Mouse (Mus musculus) neural tube, embryonic 12.5 days (tissue): Measurements from ENCODE around the gene Pnkd. TPM values are rescaled to one million over a fixed set of nuclear protein-coding genes. Genes with fewer than 3 reads are reported as not detected.
A peak's percentile ranks its signal among the peaks of the same experiment; 100 is the strongest.

Experiments used
- ATAC-seq: fragments of 200-750 bp; cut with Nextera tagmentation; 2 replicates; pipeline ENCODE4 v1.8.0; 2017; ENCODE audit warnings: low read depth, mild to moderate bottlenecking, moderate TSS enrichment, moderate library complexity; ENCODE audit not compliant: low FRiP score
- H3K27ac ChIP-seq: fragments of 300-500 bp; sonication (generic); 2 replicates; pipeline ENCODE4 v1.5.1; 2016
- H3K27me3 ChIP-seq: fragments of 300-500 bp; sonication (generic); replicated peaks from 2 replicates; pipeline ENCODE4 v1.6.1; 2016; ENCODE audit warnings: mild to moderate bottlenecking
- H3K36me3 ChIP-seq: fragments of 300-500 bp; sonication (generic); 2 replicates; pipeline ENCODE4 v1.6.1; 2016; ENCODE audit warnings: mild to moderate bottlenecking
- H3K4me1 ChIP-seq: fragments of 300-500 bp; sonication (generic); 2 replicates; pipeline ENCODE4 v1.6.1; 2016
- H3K4me2 ChIP-seq: fragments of 300-500 bp; sonication (generic); replicated peaks from 2 replicates; pipeline ENCODE4 v1.6.1; 2016; ENCODE audit warnings: mild to moderate bottlenecking
- H3K4me3 ChIP-seq: fragments of 300-500 bp; sonication (generic); 2 replicates; pipeline ENCODE4 v1.5.1; 2016
- H3K9ac ChIP-seq: fragments of 300-500 bp; sonication (generic); 2 replicates; pipeline ENCODE4 v1.6.1; 2016; ENCODE audit warnings: mild to moderate bottlenecking
- H3K9me3 ChIP-seq: fragments of 300-500 bp; sonication (generic); 2 replicates; pipeline ENCODE4 v1.6.1; 2016; ENCODE audit warnings: mild to moderate bottlenecking
- WGBS: fragments of 180-500 bp; shearing (Covaris S2); methylation state at CpG from one replicate; pipeline ENCODE4 v1.1.7; 2016; 5-methylcytosine and 5-hydroxymethylcytosine counted together
- microRNA counts: library from miRNA; unstranded; fragments of <30 nt; microRNA quantifications from one replicate; lab custom pipeline; 2017
- microRNA-seq: library from miRNA; unstranded; fragments of <30 nt; microRNA quantifications from one replicate; pipeline ENCODE4, GENCODE M21; 2017
- polyA plus RNA-seq: library from polyadenylated mRNA; unstranded; fragments of >200 nt; fragmentation: Nextera tagmentation; extraction: Ambion mirVana; gene quantifications from 2 replicates; pipeline ENCODE4 v1.2.1, GENCODE M21; 2016

Pnkd gene
- polyA plus RNA-seq, 1 experiment from 2014 or later = 104 TPM

DNA sequence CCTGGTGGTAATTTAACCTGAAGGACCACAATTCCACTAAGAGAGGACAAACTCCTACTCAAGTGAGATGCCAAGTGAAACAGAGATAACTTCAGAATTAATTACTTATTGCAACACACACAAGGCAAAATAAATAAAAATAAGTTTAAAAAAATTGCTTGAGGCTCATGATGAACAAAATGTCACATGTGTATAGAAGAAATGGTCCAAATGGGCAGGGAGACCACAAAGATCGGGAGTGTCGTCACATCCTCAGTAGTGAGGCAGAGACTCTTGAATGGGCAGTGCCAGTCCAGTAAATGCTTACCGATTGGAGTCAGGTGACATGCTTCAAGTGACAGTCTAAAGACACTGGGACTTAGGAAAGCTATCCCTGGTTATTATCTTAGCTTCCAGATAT lies 115.8 kb downstream of the Pnkd start:
- 89% methylated on average over 3 of the region's 3 CpGs for WGBS
- Histone ChIP-seq H3K4me3 (no peak overlapping the region), H3K36me3 (no peaks in the 10 kb centered on the region), H3K4me1 (no peaks in the 10 kb centered on the region), H3K27ac (no peak overlapping the region), H3K27me3 (no peaks in the 10 kb centered on the region), H3K9me3 (no peaks in the 10 kb centered on the region), H3K4me2 (no peak overlapping the region), H3K9ac (no peak overlapping the region)
- no peak for ATAC-seq

DNA sequence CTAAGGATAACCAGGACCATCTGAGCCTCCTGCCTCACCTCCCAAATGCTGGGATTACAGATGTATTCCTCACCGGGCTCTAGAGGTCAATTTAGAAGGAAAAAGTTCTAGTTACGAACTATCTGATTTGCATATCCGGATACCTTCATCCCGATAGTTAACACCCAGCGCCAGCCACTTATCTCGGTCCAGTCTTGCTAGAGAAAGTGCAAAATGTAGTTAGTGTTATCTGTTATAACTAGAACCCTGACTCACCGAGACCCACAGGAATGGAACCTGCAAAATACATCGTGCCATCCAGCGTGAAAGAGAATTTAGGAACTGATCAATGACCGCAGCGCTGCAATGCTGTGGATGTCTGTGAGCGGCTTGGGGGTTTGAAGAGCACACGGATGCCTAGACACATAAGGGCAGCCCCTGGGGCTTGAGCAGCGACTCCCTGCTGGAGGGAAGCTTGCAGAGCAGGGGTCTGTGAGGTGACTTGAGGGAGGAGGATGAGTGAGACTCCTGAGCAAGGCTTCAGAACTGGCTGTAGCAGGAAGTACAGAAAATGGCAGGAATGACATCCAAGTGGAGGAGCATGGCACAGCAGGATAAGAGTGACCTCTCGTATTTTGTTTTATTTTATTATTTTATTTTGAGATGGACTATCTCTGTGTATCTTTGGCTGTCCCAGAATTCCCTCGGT lies 116.4 kb downstream of the Pnkd start:
- no peak for ATAC-seq
- WGBS = 57% methylated on average over 16 of the region's 16 CpGs
- no peaks in the 10 kb centered on the region for H3K36me3 ChIP-seq
- no peak overlapping the region for H3K4me2 ChIP-seq
- H3K4me3 ChIP-seq = no peak overlapping the region
- no peaks in the 10 kb centered on the region for H3K9me3 ChIP-seq
- H3K4me1 ChIP-seq = no peaks in the 10 kb centered on the region
- H3K9ac ChIP-seq = no peak overlapping the region
- no peaks in the 10 kb centered on the region for H3K27me3 ChIP-seq
- no peak overlapping the region for H3K27ac ChIP-seq

MicroRNA genes within 50 kb of the gene (microRNA counts, 519-probe panel; counts per million panel counts)
- 2,536 counts per million, percentile 70 among the panel's probes with 10 or more counts for microRNA mmu-miR-26b (lab: Ali Mortazavi, UCI)

Small RNA genes lying within 50 kb of the gene (microRNA-seq; reads per million reads assigned to microRNA genes)
- 13,428 reads per million, percentile 97 among the genes with 10 or more reads in this experiment for gene Mir26b

Other genes starting within 250 kb of the Pnkd start
- 13.8 and 16.5 TPM in 2 replicates for gene Tns1, start 160.5 kb upstream of the Pnkd start, polyA plus RNA-seq
- gene Rufy4, start 159.4 kb upstream of the Pnkd start, polyA plus RNA-seq = 0.37 and 0.51 TPM in 2 replicates
- 0.08 and 0.32 TPM in 2 replicates for gene Cxcr2, start 130.9 kb upstream of the Pnkd start, polyA plus RNA-seq
- gene Cxcr1, start 90.3 kb upstream of the Pnkd start, polyA plus RNA-seq = not detected in 2 replicates
- 374 and 394 TPM in 2 replicates for gene Arpc2, start 48.8 kb upstream of the Pnkd start, polyA plus RNA-seq
- 0.19 TPM in 1 of 2 replicates, not detected in the other for gene Gpbar1, start 6.4 kb upstream of the Pnkd start, polyA plus RNA-seq
- 189 and 196 TPM in 2 replicates for gene Aamp, start 192 bp upstream of the Pnkd start, polyA plus RNA-seq
- gene Tmbim1, start 20.7 kb downstream of the Pnkd start, polyA plus RNA-seq = 9.0 and 9.5 TPM in 2 replicates
- gene Catip, start 77.2 kb downstream of the Pnkd start, polyA plus RNA-seq = 0.25 and 0.75 TPM in 2 replicates
- 2.1 and 4.1 TPM in 2 replicates for gene Slc11a1, start 90.3 kb downstream of the Pnkd start, polyA plus RNA-seq
- 29.9 and 31.3 TPM in 2 replicates for gene Ctdsp1, start 106.6 kb downstream of the Pnkd start, polyA plus RNA-seq
- gene Vil1, start 124.4 kb downstream of the Pnkd start, polyA plus RNA-seq = 0.15 and 0.17 TPM in 2 replicates
- gene Cnot9, start 221.1 kb downstream of the Pnkd start, polyA plus RNA-seq = 60.5 and 62.1 TPM in 2 replicates